Mouse (Mus musculus) stomach, embryonic 14.5 days (tissue): ENCODE results near the gene Tlk1. TPM values are rescaled to one million over a fixed set of nuclear protein-coding genes. Genes with fewer than 3 reads are reported as not detected.

ENCODE experiments used
- ATAC-seq: fragments of 200-750 bp; cut with Nextera tagmentation; 2 replicates; pipeline ENCODE4 v1.8.0; 2017; ENCODE audit warnings: low read depth, moderate TSS enrichment; ENCODE audit not compliant: insufficient number of reproducible peaks, insufficient read depth, low FRiP score
- H3K27ac ChIP-seq: fragments of 300-500 bp; sonication (generic); 2 replicates; pipeline ENCODE4 v1.5.1; 2014; ENCODE audit warnings: mild to moderate bottlenecking, low read length, moderate library complexity, mixed read lengths
- H3K27me3 ChIP-seq: fragments of 300-500 bp; sonication (generic); 2 replicates; pipeline ENCODE4 v1.6.1; 2014; ENCODE audit warnings: low read length, control low read depth, mixed read lengths; ENCODE audit not compliant: control insufficient read depth, insufficient read depth
- H3K36me3 ChIP-seq: fragments of 300-500 bp; sonication (generic); 2 replicates; pipeline ENCODE4 v1.6.1; 2014; ENCODE audit warnings: mild to moderate bottlenecking, control low read depth, low read length, moderate library complexity, mixed read lengths; ENCODE audit not compliant: control insufficient read depth, insufficient read depth
- H3K4me1 ChIP-seq: fragments of 300-500 bp; sonication (generic); 2 replicates; pipeline ENCODE4 v1.6.1; 2014; ENCODE audit warnings: low read length, control low read depth, mixed read lengths; ENCODE audit not compliant: control insufficient read depth, insufficient read depth
- H3K4me2 ChIP-seq: fragments of 300-500 bp; sonication (generic); replicated peaks from 2 replicates; pipeline ENCODE4 v1.6.1; 2014; ENCODE audit warnings: low read depth, low read length, control low read depth
- H3K4me3 ChIP-seq: fragments of 300-500 bp; sonication (generic); 2 replicates; pipeline ENCODE4 v1.5.1; 2014; ENCODE audit warnings: low read depth, low read length, control low read depth
- H3K9ac ChIP-seq: fragments of 300-500 bp; sonication (generic); replicated peaks from 2 replicates; pipeline ENCODE4 v1.6.1; 2014; ENCODE audit warnings: low read depth, mild to moderate bottlenecking, control low read depth, low read length, moderate library complexity, mixed read lengths
- H3K9me3 ChIP-seq: fragments of 300-500 bp; sonication (generic); 2 replicates; pipeline ENCODE4 v1.6.1; 2016; ENCODE audit warnings: low read depth, low read length, control low read depth; ENCODE audit not compliant: control insufficient read depth
- WGBS: fragments of 180-500 bp; shearing (Covaris S2); extraction: QIAGEN DNeasy Blood & Tissue Kit; methylation state at CpG from one replicate; pipeline ENCODE4 v1.1.7; 2014; 5-methylcytosine and 5-hydroxymethylcytosine counted together
- polyA plus RNA-seq: library from polyadenylated mRNA; unstranded; fragments of >200 nt; fragmentation: Nextera tagmentation; extraction: Ambion mirVana; gene quantifications from 2 replicates; pipeline ENCODE4 v1.2.1, GENCODE M21; 2014

Tlk1 gene
- polyA plus RNA-seq, 1 experiment from 2014 or later = 42.0 TPM

- Histone ChIP-seq H3K9me3 (no peaks in the 10 kb centered on the region), H3K4me1 (no peaks in the 10 kb centered on the region), H3K4me3 (no peak overlapping the region), H3K9ac (no peak overlapping the region), H3K36me3 (peaks cover 43% of the 10 kb centered on the region), H3K27me3 (no peaks in the 10 kb centered on the region), H3K4me2 (no peak overlapping the region), H3K27ac (no peak overlapping the region)
- 85% methylated on average over 9 of the region's 9 CpGs for WGBS
- ATAC-seq = no peak
Measured at GRCm38 (mm10) chr2:70723610-70724243, 101.8 kb downstream of the Tlk1 start.

GRCm38 (mm10) chr2:70710878-70711277 lies 114.7 kb downstream of the Tlk1 start:
- ATAC-seq = no peak
- Histone ChIP-seq H3K4me3 (no peak overlapping the region), H3K4me1 (no peaks in the 10 kb centered on the region), H3K27me3 (no peaks in the 10 kb centered on the region), H3K27ac (no peak overlapping the region), H3K36me3 (peaks cover 37% of the 10 kb centered on the region), H3K9ac (no peak overlapping the region), H3K9me3 (no peaks in the 10 kb centered on the region), H3K4me2 (no peak overlapping the region)
- 94% methylated on average over 4 of the region's 4 CpGs for whole genome bisulfite sequencing

- no peaks in the 10 kb centered on the region for H3K4me1 ChIP-seq
- no peaks in the 10 kb centered on the region for H3K9me3 ChIP-seq
- H3K9ac ChIP-seq = no peak overlapping the region
- ATAC-seq = no peak
- no peaks in the 10 kb centered on the region for H3K27me3 ChIP-seq
- WGBS = 93% methylated on average over 7 of the region's 7 CpGs
- H3K36me3 ChIP-seq = peaks cover 30% of the 10 kb centered on the region
- no peak overlapping the region for H3K4me3 ChIP-seq
- no peak overlapping the region for H3K27ac ChIP-seq
- no peak overlapping the region for H3K4me2 ChIP-seq
Measured at GRCm38 (mm10) chr2:70710236-70710635, 115.3 kb downstream of the Tlk1 start.

GRCm38 (mm10) chr2:70708986-70709730 lies 116.4 kb downstream of the Tlk1 start:
- 75% methylated on average over 13 of the region's 13 CpGs for WGBS
- no peak overlapping the region for H3K4me2 ChIP-seq
- H3K27ac ChIP-seq = no peak overlapping the region
- H3K27me3 ChIP-seq = no peaks in the 10 kb centered on the region
- no peaks in the 10 kb centered on the region for H3K9me3 ChIP-seq
- peaks cover 20% of the 10 kb centered on the region for H3K36me3 ChIP-seq
- no peak overlapping the region for H3K9ac ChIP-seq
- H3K4me1 ChIP-seq = no peaks in the 10 kb centered on the region
- no peak overlapping the region for H3K4me3 ChIP-seq
- no peak for ATAC-seq

GRCm38 (mm10) chr2:70702403-70702802 lies 123.1 kb downstream of the Tlk1 start:
- H3K4me1 ChIP-seq = no peaks in the 10 kb centered on the region
- H3K4me3 ChIP-seq = no peak overlapping the region
- no peaks in the 10 kb centered on the region for H3K36me3 ChIP-seq
- ATAC-seq = no peak
- no peak overlapping the region for H3K4me2 ChIP-seq
- no peak overlapping the region for H3K27ac ChIP-seq
- no peaks in the 10 kb centered on the region for H3K9me3 ChIP-seq
- no peak overlapping the region for H3K9ac ChIP-seq
- no peaks in the 10 kb centered on the region for H3K27me3 ChIP-seq
- 34% methylated on average over 5 of the region's 5 CpGs for WGBS

GRCm38 (mm10) chr2:70701571-70701970 lies 124.0 kb downstream of the Tlk1 start:
- 63% methylated on average over 9 of the region's 9 CpGs for WGBS
- Histone ChIP-seq H3K4me1 (no peaks in the 10 kb centered on the region), H3K9ac (no peak overlapping the region), H3K9me3 (no peaks in the 10 kb centered on the region), H3K36me3 (no peaks in the 10 kb centered on the region), H3K27me3 (no peaks in the 10 kb centered on the region), H3K4me2 (no peak overlapping the region), H3K27ac (no peak overlapping the region), H3K4me3 (no peak overlapping the region)
- no peak for ATAC-seq

- Histone ChIP-seq H3K4me1 (no peaks in the 10 kb centered on the region), H3K4me2 (no peak overlapping the region), H3K4me3 (no peak overlapping the region), H3K27me3 (no peaks in the 10 kb centered on the region), H3K27ac (no peak overlapping the region), H3K9ac (no peak overlapping the region), H3K36me3 (no peaks in the 10 kb centered on the region), H3K9me3 (no peaks in the 10 kb centered on the region)
- ATAC-seq = no peak
- WGBS = 87% methylated on average over 3 of the region's 3 CpGs
Measured at GRCm38 (mm10) chr2:70700851-70701250, 124.7 kb downstream of the Tlk1 start.

- H3K4me3 ChIP-seq = no peak overlapping the region
- H3K27ac ChIP-seq = 0 out of 2 replicates have a peak overlapping the region, but pooled peaks have one; percentile 21
- no peaks in the 10 kb centered on the region for H3K9me3 ChIP-seq
- no peaks in the 10 kb centered on the region for H3K4me1 ChIP-seq
- WGBS = 69% methylated on average over 10 of the region's 10 CpGs
- ATAC-seq = 0 out of 2 replicates have a peak, but pooled peaks have one; percentile 76
- H3K27me3 ChIP-seq = no peaks in the 10 kb centered on the region
- no peak overlapping the region for H3K9ac ChIP-seq
- H3K36me3 ChIP-seq = peaks cover 15% of the 10 kb centered on the region
- H3K4me2 ChIP-seq = no peak overlapping the region
Measured at GRCm38 (mm10) chr2:70695712-70696111, 129.8 kb downstream of the Tlk1 start.
